Mouse (Mus musculus) hindbrain, postnatal 0 days (tissue): Measurements from ENCODE around the gene Angptl8. TPM values are rescaled to one million over a fixed set of nuclear protein-coding genes. Genes with fewer than 3 reads are reported as not detected.
A peak's percentile ranks its signal among the peaks of the same experiment; 100 is the strongest.

Source experiments
- ATAC-seq: fragments of 200-750 bp; cut with Nextera tagmentation; 2 replicates; pipeline ENCODE4 v1.8.0; 2017; ENCODE audit warnings: mild to moderate bottlenecking, moderate TSS enrichment, moderate library complexity
- DNase-seq: peaks from one replicate; pipeline ENCODE4 v3.0.0-alpha.2; 2015; ENCODE audit warnings: low spot score
- H3K27ac ChIP-seq: fragments of 300-500 bp; sonication (generic); 2 replicates; pipeline ENCODE4 v1.5.1; 2014; ENCODE audit warnings: mild to moderate bottlenecking
- H3K27me3 ChIP-seq: fragments of 300-500 bp; sonication (generic); 2 replicates; pipeline ENCODE4 v1.6.1; 2014; ENCODE audit warnings: low read length, mixed read lengths; ENCODE audit not compliant: insufficient read depth
- H3K36me3 ChIP-seq: fragments of 300-500 bp; sonication (generic); 2 replicates; pipeline ENCODE4 v1.6.1; 2014; ENCODE audit warnings: low read length, mixed read lengths; ENCODE audit not compliant: insufficient read depth
- H3K4me1 ChIP-seq: fragments of 300-500 bp; sonication (generic); 2 replicates; pipeline ENCODE4 v1.6.1; 2014; ENCODE audit warnings: antibody characterized with exemption, low read length, mixed read lengths; ENCODE audit not compliant: insufficient read depth
- H3K4me2 ChIP-seq: fragments of 300-500 bp; sonication (generic); 2 replicates; pipeline ENCODE4 v1.6.1; 2014; ENCODE audit warnings: low read depth, mild to moderate bottlenecking, low read length, moderate library complexity, mixed read lengths
- H3K4me3 ChIP-seq: fragments of 300-500 bp; sonication (generic); 2 replicates; pipeline ENCODE4 v1.5.1; 2014; ENCODE audit warnings: low read length
- H3K9ac ChIP-seq: fragments of 300-500 bp; sonication (generic); replicated peaks from 2 replicates; pipeline ENCODE4 v1.6.1; 2014; ENCODE audit warnings: mild to moderate bottlenecking, low read length, moderate library complexity, mixed read lengths
- H3K9me3 ChIP-seq: fragments of 300-500 bp; sonication (generic); 2 replicates; pipeline ENCODE4 v1.6.1; 2016; ENCODE audit warnings: low read length, mixed read lengths
- CTCF ChIP-seq: IDR thresholded peaks from 2 replicates; pipeline ENCODE4 v1.5.1; 2016; ENCODE audit warnings: antibody characterized with exemption, control low read depth, low read depth
- WGBS: fragments of 180-500 bp; shearing (Covaris S2); extraction: QIAGEN DNeasy Blood & Tissue Kit; methylation state at CpG from one replicate; pipeline ENCODE4 v1.1.7; 2014; 5-methylcytosine and 5-hydroxymethylcytosine counted together
- polyA plus RNA-seq: library from polyadenylated mRNA; unstranded; fragments of >200 nt; fragmentation: Nextera tagmentation; extraction: Ambion mirVana; gene quantifications from 2 replicates; pipeline ENCODE4 v1.2.1, GENCODE M21; 2015
- total RNA-seq: library from RNA; depleted of rRNA; stranded (reverse); fragments of >200 nt; gene quantifications from 2 replicates; pipeline ENCODE4 v1.2.3, GENCODE M21; 2014

Angptl8 gene
- total and polyA plus RNA-seq, 2 experiments from 2014 or later: 0.34 TPM; not detected in 1

- no peak for TF ChIP-seq CTCF
- WGBS: 91% methylated on average over 18 of the region's 18 CpGs
These were observed 40.9 kb upstream of the Angptl8 start for GRCm38 (mm10) chr9:21794344-21794834.

DNA sequence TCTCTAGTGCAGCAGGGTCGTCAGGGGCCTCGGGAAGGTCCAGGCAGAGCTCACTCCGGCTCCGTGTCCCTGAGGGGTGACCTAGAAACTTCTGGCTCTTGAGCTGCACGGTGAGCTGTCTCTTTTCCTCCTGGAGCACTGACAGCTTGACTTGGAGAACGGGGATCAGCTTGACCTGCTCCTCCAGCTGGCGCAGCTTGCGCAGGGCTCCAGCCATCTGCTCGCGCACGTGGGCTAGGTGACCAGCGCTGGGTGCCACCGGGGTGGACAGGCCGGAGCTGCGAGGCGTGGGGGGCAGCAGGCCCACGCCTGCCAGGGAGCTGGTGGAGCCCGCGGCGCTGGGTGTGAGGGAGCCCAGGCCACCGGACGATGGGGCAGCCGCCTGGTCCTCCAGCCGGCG, 40.4 kb upstream of the Angptl8 start:
- DNase-seq (no peak), ATAC-seq (no peak)
- no peak overlapping the region for H3K9ac ChIP-seq
- H3K27ac ChIP-seq: no peak overlapping the region
- H3K27me3 ChIP-seq: no peaks in the 10 kb centered on the region
- H3K4me2 ChIP-seq: no peak overlapping the region
- H3K4me1 ChIP-seq: no peaks in the 10 kb centered on the region
- 85% methylated on average over 25 of the region's 25 CpGs for WGBS
- no peak for TF ChIP-seq CTCF
- no peaks in the 10 kb centered on the region for H3K9me3 ChIP-seq
- no peaks in the 10 kb centered on the region for H3K36me3 ChIP-seq
- no peak overlapping the region for H3K4me3 ChIP-seq

More at GRCm38 (mm10) chr9:21794344-21794834, 40.9 kb upstream of the Angptl8 start:
- Histone ChIP-seq H3K4me3 (no peak overlapping the region), H3K4me1 (no peaks in the 10 kb centered on the region), H3K27me3 (no peaks in the 10 kb centered on the region), H3K36me3 (no peaks in the 10 kb centered on the region), H3K9ac (no peak overlapping the region), H3K27ac (no peak overlapping the region), H3K4me2 (no peak overlapping the region), H3K9me3 (no peaks in the 10 kb centered on the region)
- DNase-seq (no peak), ATAC-seq (no peak)

- Histone ChIP-seq H3K9me3 (no peaks in the 10 kb centered on the region), H3K4me2 (peak overlapping the region; percentile 5; the same call in 1 of the 2 replicates), H3K27ac (no peak overlapping the region), H3K4me3 (no peak overlapping the region), H3K36me3 (no peaks in the 10 kb centered on the region), H3K9ac (no peak overlapping the region), H3K27me3 (no peaks in the 10 kb centered on the region), H3K4me1 (no peaks in the 10 kb centered on the region)
- DNase-seq: no peak
- WGBS: 83% methylated on average over 5 of the region's 5 CpGs
- no peak for TF ChIP-seq CTCF
- no peak for ATAC-seq
These were observed 39.7 kb upstream of the Angptl8 start for GRCm38 (mm10) chr9:21795579-21795978.

DNA sequence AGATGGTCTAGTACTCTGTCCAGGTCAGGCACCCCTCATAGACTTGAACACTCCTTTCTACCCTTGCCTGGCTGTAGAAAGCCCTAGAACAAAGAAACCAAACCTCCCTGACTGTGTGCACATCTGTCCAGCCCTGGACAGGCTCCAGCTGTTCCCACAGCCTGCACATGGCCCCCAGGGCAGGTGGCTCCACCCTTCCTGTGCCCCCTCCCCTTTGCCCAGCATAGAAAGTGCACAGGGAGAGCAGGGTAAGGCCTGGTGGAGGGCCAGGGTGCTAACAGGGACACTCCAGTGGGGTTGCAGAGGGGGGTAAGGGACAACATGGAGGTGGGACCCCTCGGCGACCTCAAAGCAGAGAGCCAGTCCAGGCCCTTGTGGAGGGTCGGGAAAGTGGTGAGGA, 39.1 kb upstream of the Angptl8 start:
- no peak for TF ChIP-seq CTCF
- H3K4me3 ChIP-seq: no peak overlapping the region
- H3K9ac ChIP-seq: no peak overlapping the region
- H3K27ac ChIP-seq: no peak overlapping the region
- H3K27me3 ChIP-seq: no peaks in the 10 kb centered on the region
- no peaks in the 10 kb centered on the region for H3K36me3 ChIP-seq
- no peaks in the 10 kb centered on the region for H3K4me1 ChIP-seq
- no peak for DNase-seq
- no peaks in the 10 kb centered on the region for H3K9me3 ChIP-seq
- 66% methylated on average over 3 of the region's 3 CpGs for WGBS
- H3K4me2 ChIP-seq: peak overlapping the region; percentile 5; the same call in 1 of the 2 replicates
- no peak for ATAC-seq

DNA sequence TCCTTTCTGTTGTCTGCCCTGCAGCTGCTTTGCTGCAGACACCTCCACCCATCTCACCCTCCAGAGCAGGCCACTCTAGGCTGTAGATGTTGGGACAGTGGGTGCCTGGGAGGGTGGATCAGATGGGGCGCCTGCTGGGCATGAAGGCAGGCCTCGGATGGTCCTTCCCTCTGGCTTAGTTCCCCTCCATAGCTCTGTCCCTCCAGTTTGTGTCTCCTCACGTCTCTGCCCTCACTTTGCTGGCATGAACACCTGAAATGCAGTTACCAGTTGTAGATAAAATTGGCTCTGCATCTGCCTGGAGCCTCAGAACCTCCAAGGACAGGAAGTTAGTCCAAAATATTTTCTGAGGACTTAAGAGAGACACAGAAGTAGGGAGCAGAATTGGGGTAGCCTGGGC, 38.4 kb upstream of the Angptl8 start:
- WGBS: 68% methylated on average over 3 of the region's 3 CpGs
- no peaks in the 10 kb centered on the region for H3K4me1 ChIP-seq
- H3K27ac ChIP-seq: no peak overlapping the region; the same call in 1 of the 2 replicates
- H3K27me3 ChIP-seq: no peaks in the 10 kb centered on the region
- no peak for ATAC-seq
- DNase-seq: no peak
- no peaks in the 10 kb centered on the region for H3K36me3 ChIP-seq
- H3K9me3 ChIP-seq: no peaks in the 10 kb centered on the region
- 0 out of 2 replicates have a peak overlapping the region, but pooled peaks have one; percentile 14 for H3K9ac ChIP-seq
- H3K4me3 ChIP-seq: no peak overlapping the region
- H3K4me2 ChIP-seq: 0 out of 2 replicates have a peak overlapping the region, but pooled peaks have one; percentile 80
- no peak for TF ChIP-seq CTCF

- no peak for TF ChIP-seq CTCF
- peak overlapping the region; percentile 76 for H3K27ac ChIP-seq
- no peaks in the 10 kb centered on the region for H3K4me1 ChIP-seq
- peak overlapping the region; percentile 59 for H3K9ac ChIP-seq
- ATAC-seq (peak; percentile 41), DNase-seq (peak; percentile 38)
- peak overlapping the region; percentile 80 for H3K4me2 ChIP-seq
- H3K9me3 ChIP-seq: no peaks in the 10 kb centered on the region
- H3K36me3 ChIP-seq: no peaks in the 10 kb centered on the region
- WGBS: under 1% methylated on average over 25 of the region's 26 CpGs
- H3K27me3 ChIP-seq: no peaks in the 10 kb centered on the region
- H3K4me3 ChIP-seq: peak overlapping the region; percentile 69
These were observed 37.4 kb upstream of the Angptl8 start for GRCm38 (mm10) chr9:21797921-21798344.

- peak within 1 kb of the TSS; percentile 76 for H3K27ac ChIP-seq
- no peaks in the 10 kb centered on the region for H3K27me3 ChIP-seq
- H3K4me2 ChIP-seq: peak within 1 kb of the TSS; percentile 80
- no peaks in the 10 kb centered on the region for H3K9me3 ChIP-seq
- no peaks in the 10 kb centered on the region for H3K36me3 ChIP-seq
- TF ChIP-seq CTCF: no peak
- ATAC-seq (peak; percentile 78), DNase-seq (peak; percentile 73)
- peak within 1 kb of the TSS; percentile 69 for H3K4me3 ChIP-seq
- H3K9ac ChIP-seq: peak within 1 kb of the TSS; percentile 59
- WGBS: under 1% methylated on average over 49 of the region's 52 CpGs
- H3K4me1 ChIP-seq: no peaks in the 10 kb centered on the region
These were observed 36.8 kb upstream of the Angptl8 start, which contains the start of gene Kank2 for GRCm38 (mm10) chr9:21798345-21799009. Kank2 (minus strand) TSS chr9:21798744.
